Mouse (Mus musculus): ENCODE data around the gene Col27a1. TPM values are rescaled to one million over a fixed set of nuclear protein-coding genes. Genes with fewer than 3 reads are reported as not detected.

The Col27a1 gene
- total RNA-seq, 1 experiment from 2014 or later, result 0.23 TPM

- no peak for ATAC-seq (replicated peaks; ENCODE audit: low read depth, poor library complexity, severe bottlenecking)
These were observed 82.5 kb downstream of the Col27a1 start for GRCm38 (mm10) chr4:63296263-63296662.

GRCm38 (mm10) chr4:63296876-63297275 is 83.1 kb downstream of the Col27a1 start:
- no peak for ATAC-seq (replicated peaks; ENCODE audit: low read depth, poor library complexity, severe bottlenecking)

GRCm38 (mm10) chr4:63298191-63298590 is 84.4 kb downstream of the Col27a1 start:
- no peak for ATAC-seq (replicated peaks; ENCODE audit: low read depth, poor library complexity, severe bottlenecking)

DNA sequence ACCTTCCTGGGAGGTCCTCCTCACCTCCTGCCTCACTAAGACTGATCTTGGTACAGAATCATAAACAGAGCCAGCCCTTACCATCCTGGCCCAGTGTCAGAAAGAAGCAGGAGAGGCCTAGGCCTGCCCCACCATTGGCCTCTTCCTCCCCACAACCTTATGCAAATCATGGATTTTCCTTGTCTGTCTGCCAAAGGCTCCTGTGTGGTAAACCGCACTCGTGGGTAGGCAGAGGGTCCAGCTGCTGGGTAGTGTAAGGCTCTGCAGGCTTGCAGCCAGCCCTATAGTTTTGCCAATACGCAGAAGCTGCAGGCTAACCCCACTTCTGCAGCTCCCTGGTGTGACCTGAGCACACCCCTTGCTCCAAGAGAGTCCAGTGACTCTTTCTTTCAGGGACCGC is 88.8 kb downstream of the Col27a1 start:
- peak; percentile 75 for ATAC-seq (replicated peaks; ENCODE audit: low read depth, poor library complexity, severe bottlenecking)

DNA sequence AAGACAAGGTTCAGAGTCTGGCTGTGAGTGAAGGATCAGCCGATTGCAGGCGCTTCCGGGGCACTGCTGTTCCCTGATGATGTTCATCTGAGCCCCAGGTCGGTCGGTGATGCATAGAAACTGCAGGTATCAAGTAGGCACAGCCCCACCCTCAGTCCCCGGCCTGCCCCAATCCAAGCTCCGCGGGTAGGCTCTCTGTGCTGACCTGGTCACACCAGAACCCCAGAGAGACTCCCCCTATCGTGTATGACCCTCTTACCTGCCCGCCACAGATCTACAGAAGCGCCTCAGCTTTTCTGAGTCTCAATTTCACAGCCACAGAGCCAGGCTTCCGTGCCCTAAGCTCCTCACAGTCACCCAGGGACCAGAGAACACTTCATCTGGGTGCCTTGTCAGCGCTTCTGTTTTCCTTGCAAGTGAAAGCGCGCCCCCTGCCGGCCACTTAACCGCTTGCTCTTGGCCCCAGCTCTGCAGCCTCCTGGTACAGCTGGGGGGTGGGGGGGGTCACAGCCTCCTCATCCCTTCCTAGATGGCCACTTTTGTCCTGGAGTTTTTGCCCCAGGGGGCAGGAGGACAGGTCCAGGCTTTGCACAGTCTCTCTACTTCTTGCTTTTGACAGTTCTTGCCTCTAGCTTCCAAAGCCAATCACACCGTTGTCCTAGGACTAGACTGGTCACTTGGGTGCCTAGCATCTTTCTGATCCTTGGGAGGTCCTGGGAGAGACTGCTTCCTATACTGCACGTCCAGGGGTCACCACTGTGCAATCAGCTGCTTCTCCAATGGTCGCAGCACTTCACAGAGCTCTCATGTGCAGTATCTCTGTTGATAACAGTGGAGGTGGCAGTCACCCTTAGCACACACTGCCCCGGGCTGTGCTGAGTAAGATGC is 93.6 kb downstream of the Col27a1 start:
- ATAC-seq (replicated peaks; ENCODE audit: low read depth, poor library complexity, severe bottlenecking), result peak; percentile 79

- ATAC-seq (replicated peaks; ENCODE audit: low read depth, poor library complexity, severe bottlenecking), result no peak
These were observed 94.5 kb downstream of the Col27a1 start for GRCm38 (mm10) chr4:63308316-63308715.

- ATAC-seq (replicated peaks; ENCODE audit: low read depth, poor library complexity, severe bottlenecking), result no peak
These were observed 96.5 kb downstream of the Col27a1 start for GRCm38 (mm10) chr4:63310247-63310855.

DNA sequence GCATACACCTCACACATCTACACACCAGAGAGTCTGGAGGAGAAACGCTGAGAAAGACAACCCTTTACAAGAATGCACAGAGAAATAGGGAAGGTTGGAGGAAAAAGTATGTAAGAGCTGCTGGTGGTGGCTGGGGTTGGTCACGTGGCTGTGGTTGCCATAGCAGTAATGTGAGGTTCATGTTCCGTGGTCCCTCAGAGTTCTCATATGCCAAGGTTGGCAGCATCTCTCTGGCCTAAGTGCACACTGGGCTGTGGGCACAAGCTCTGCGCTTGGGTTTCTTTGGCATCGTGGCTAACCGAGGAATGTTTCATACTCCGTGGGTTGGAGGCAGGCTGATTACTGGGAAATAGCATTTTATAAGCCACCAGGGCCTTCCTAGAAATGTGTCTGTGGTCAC is 97.6 kb downstream of the Col27a1 start:
- no peak for ATAC-seq (replicated peaks; ENCODE audit: low read depth, poor library complexity, severe bottlenecking)

- ATAC-seq (replicated peaks; ENCODE audit: low read depth, poor library complexity, severe bottlenecking), result no peak
These were observed 100.3 kb downstream of the Col27a1 start for GRCm38 (mm10) chr4:63314063-63314462.

DNA sequence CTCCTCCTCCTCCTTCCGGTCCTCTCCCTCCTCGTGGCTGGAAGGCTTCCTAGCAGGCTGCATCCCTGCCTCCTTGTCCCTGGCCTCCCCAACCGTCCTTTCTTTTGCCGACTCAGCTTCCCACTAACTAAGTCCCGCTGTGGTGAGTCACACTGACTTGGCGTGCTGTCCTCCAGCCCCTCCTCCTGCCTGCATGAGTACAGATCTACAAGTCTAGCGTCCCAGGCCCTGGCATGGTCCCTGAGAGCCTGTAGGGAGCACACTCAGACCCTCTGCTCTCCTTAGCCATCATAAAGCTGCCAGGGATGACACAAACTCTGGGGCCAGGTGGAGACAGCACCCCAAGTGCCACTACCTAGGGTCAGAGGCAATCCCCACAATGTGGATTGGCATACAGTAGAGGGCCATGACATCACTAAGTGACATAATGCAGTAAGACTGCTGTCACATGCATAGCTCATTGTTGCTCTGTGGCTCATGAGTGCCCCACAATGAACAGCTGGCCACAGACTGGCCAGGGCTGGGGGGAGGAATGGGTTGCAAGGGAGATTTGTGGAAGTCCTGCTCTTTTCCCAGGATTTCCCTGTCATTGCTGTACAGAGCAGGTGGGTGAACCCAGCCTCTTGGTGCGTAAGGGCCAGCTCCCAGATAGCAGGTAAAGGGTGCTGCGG is 102.4 kb downstream of the Col27a1 start:
- ATAC-seq (replicated peaks; ENCODE audit: low read depth, poor library complexity, severe bottlenecking), result no peak

DNA sequence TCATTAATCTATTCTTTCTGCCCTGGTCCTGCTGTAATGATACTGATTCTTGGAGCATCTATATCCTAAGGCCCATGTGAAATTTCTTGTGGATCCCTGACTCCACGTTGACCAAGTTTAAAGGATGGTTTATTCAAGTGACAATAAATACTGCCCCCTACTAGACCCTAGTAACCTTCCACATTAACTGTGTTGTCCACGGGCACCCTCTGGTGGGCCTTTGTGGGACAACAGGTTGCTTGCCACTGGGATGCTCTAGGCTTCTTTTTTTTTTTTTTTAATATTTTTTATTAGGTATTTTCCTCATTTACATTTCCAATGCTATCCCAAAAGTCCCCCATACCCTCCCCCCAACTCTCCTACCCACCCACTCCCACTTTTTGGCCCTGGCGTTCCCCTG is 105.8 kb downstream of the Col27a1 start:
- ATAC-seq (replicated peaks; ENCODE audit: low read depth, poor library complexity, severe bottlenecking), result peak; percentile 82

GRCm38 (mm10) chr4:63323275-63323815 is 109.5 kb downstream of the Col27a1 start:
- no peak for ATAC-seq (replicated peaks; ENCODE audit: low read depth, poor library complexity, severe bottlenecking)

- ATAC-seq (replicated peaks; ENCODE audit: low read depth, poor library complexity, severe bottlenecking), result no peak
These were observed 119.6 kb downstream of the Col27a1 start for GRCm38 (mm10) chr4:63333403-63333802.

DNA sequence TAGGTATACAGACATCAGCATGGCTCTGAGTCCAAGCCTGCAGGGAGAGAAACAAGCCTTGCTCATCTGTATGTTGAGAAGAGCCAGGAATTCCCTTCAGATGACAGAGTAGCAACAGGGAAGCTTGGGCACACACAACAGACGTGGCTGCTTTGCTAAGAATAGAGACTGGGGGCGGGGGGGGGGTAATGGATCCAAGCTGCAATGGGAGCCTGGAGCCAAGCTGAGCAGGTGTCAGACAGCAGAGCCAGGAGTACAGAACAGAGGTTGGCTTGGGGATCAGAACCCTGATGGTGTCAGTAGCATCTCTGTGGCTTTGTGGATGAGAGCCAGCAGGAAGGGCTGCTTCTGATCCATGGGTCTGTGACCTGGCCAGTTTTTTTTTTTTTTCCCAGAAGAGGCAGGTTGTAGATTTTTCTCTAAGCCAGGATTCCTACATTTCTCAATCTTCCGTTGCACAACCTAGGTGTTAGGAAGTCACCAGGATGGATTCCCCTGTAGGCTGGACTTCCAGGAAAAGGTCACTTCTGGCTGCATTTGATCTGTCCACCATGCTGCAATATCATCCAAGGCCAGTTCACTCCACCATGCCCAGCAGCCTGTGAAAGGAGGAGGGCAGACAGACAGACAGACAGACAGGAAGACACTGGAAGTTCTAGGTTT is 124.7 kb downstream of the Col27a1 start:
- no peak for ATAC-seq (replicated peaks; ENCODE audit: low read depth, poor library complexity, severe bottlenecking)

- ATAC-seq (replicated peaks; ENCODE audit: low read depth, poor library complexity, severe bottlenecking), result no peak
These were observed 128.7 kb downstream of the Col27a1 start for GRCm38 (mm10) chr4:63342491-63342890.

DNA sequence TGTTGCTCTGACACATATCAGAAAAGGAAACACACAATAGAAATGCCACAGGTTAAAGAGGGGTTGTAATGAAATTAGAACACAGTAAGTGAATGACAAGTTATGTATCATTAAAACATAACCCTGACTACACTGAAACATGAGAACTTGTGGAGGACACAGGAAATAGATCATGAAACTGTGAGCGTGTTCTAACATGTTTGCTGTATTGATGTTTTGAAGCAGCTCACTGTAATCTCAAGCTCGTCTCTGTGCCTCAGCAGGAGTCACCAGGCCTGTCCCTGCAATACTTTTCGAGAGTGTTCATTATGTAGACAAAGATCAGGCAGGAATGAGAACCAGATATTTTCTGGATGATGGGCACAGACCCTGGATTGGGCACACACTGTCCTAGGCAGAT is 129.8 kb downstream of the Col27a1 start:
- ATAC-seq (replicated peaks; ENCODE audit: low read depth, poor library complexity, severe bottlenecking), result no peak

DNA sequence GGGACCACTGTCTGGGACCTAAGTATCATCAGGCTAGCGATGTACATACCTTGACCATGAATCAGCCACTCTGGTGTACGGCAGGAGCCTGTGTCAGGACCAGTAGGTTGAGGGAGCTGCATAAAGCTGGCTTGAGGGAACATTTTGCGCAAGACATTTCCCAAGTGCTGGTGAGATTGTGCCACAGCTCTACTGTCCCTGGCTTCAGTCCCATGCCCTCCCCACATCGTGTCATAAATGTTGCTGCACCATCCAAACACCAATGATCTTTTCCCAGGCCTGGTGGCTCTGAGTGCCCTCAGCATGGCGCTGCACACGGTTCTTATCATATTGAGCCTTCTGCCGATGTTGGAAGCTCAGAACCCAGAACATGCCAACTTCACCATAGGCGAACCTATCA is 130.5 kb downstream of the Col27a1 start, which contains the start of gene Orm1:
Gene Orm1, plus strand, starts transcription at position 266 of the 400 bp plus-strand sequence.
- ATAC-seq (replicated peaks; ENCODE audit: low read depth, poor library complexity, severe bottlenecking), result 0 out of 2 replicates have a peak, but pooled peaks have one; percentile 6

DNA sequence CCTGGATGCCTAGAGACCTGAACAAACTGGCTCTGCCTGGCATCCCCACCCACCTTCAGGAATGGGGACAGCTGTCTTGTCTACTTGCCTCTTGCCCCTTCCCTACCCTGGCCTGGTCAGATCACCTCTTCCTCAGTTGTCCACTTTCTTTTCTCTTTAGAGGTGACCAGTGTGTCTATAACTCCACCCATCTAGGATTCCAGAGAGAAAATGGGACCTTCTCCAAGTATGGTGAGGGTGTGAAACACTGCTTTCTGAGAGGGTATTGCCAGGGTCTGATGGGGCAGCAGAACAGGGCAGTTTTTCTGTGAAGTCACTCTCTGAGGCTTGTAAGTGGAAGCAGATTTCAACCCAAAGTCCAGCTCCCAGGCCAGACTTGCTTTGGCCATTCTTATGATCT is 131.5 kb downstream of the Col27a1 start:
- no peak for ATAC-seq (replicated peaks; ENCODE audit: low read depth, poor library complexity, severe bottlenecking)

- ATAC-seq (replicated peaks; ENCODE audit: low read depth, poor library complexity, severe bottlenecking), result no peak
These were observed 132.9 kb downstream of the Col27a1 start for GRCm38 (mm10) chr4:63346659-63347058.

GRCm38 (mm10) chr4:63348524-63348923 is 134.7 kb downstream of the Col27a1 start:
- no peak for ATAC-seq (replicated peaks; ENCODE audit: low read depth, poor library complexity, severe bottlenecking)
